Mouse (Mus musculus): ENCODE measurements around the gene Hmga1b. TPM values are rescaled to one million over a fixed set of nuclear protein-coding genes. Genes with fewer than 3 reads are reported as not detected.

Gene Hmga1b
- total and polyA plus RNA-seq, 2 experiments from 2014 or later = 0.76 to 1.2 TPM

GRCm38 (mm10) chr11:120740981-120741380, 21.6 kb upstream of the Hmga1b start:
- Histone ChIP-seq H3K9me3 (replicated peaks; ENCODE audit: control insufficient read depth, low read length) (no peaks in the 10 kb centered on the region), H3K9ac (replicated peaks; ENCODE audit: low read depth, low read length) (no peak overlapping the region), H3K4me1 (ENCODE audit: control insufficient read depth, insufficient read depth) (no peaks in the 10 kb centered on the region), H3K4me3 (ENCODE audit: low read depth, low read length) (no peak overlapping the region), H3K27me3 (ENCODE audit: control insufficient read depth, insufficient read depth, low read length) (0 out of 2 replicates have a peak, but pooled peaks cover 3% of the 10 kb centered on the region), H3K27ac (ENCODE audit: low read depth) (no peak overlapping the region), H3K4me2 (ENCODE audit: low read depth, low read length) (no peak overlapping the region), H3K36me3 (replicated peaks; ENCODE audit: control insufficient read depth, insufficient read depth, low read length) (no peaks in the 10 kb centered on the region)
- no peak for DNase-seq (ENCODE audit: low spot score)
- no peak for ATAC-seq (ENCODE audit: insufficient read depth, low read depth)
- TF ChIP-seq EP300 (IDR thresholded peaks at IDR 0.05; ENCODE audit: low read depth) (no peak), CTCF (IDR thresholded peaks at IDR 0.05; ENCODE audit: low read depth) (no peak)
- 85% methylated on average over 5 of the region's 5 CpGs for WGBS

GRCm38 (mm10) chr11:120744121-120744701, 18.4 kb upstream of the Hmga1b start:
- 0 out of 2 replicates have a peak, but pooled peaks cover 3% of the 10 kb centered on the region for H3K27me3 ChIP-seq (ENCODE audit: control insufficient read depth, insufficient read depth, low read length)
- no peak overlapping the region for H3K27ac ChIP-seq (ENCODE audit: low read depth)
- no peak overlapping the region for H3K9ac ChIP-seq (replicated peaks; ENCODE audit: low read depth, low read length)
- no peaks in the 10 kb centered on the region for H3K4me1 ChIP-seq (ENCODE audit: control insufficient read depth, insufficient read depth)
- DNase-seq (ENCODE audit: low spot score) (no peak), ATAC-seq (ENCODE audit: insufficient read depth, low read depth) (no peak)
- no peak overlapping the region for H3K4me2 ChIP-seq (ENCODE audit: low read depth, low read length)
- H3K4me3 ChIP-seq (ENCODE audit: low read depth, low read length) = no peak overlapping the region
- WGBS = 66% methylated on average over 7 of the region's 7 CpGs
- no peaks in the 10 kb centered on the region for H3K9me3 ChIP-seq (replicated peaks; ENCODE audit: control insufficient read depth, low read length)
- TF ChIP-seq EP300 (IDR thresholded peaks at IDR 0.05; ENCODE audit: low read depth) (no peak), CTCF (IDR thresholded peaks at IDR 0.05; ENCODE audit: low read depth) (no peak)
- no peaks in the 10 kb centered on the region for H3K36me3 ChIP-seq (replicated peaks; ENCODE audit: control insufficient read depth, insufficient read depth, low read length)

DNA sequence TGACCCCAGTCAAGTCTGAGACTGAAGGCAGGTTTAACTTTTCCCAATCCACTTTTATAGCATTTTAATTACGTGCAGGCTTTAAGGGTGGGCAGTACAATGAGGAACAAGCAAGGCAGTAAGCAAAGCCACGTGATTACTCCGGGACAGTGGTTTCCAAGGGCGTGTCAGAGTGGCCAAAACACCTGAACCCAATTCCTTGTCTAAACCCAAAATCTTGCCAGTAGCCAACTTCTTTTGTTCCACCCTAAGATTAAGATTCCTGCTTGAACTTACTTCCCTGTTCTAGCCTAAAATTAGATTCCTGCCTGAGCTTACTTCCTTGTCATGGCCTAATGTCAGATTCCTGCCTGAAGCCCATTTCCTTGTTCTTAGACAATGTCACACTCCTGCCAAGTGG, 14.6 kb upstream of the Hmga1b start:
- Histone ChIP-seq H3K9me3 (replicated peaks; ENCODE audit: control insufficient read depth, low read length) (no peaks in the 10 kb centered on the region), H3K27ac (ENCODE audit: low read depth) (no peak overlapping the region), H3K4me2 (ENCODE audit: low read depth, low read length) (no peak overlapping the region), H3K9ac (replicated peaks; ENCODE audit: low read depth, low read length) (no peak overlapping the region), H3K4me3 (ENCODE audit: low read depth, low read length) (no peak overlapping the region), H3K27me3 (ENCODE audit: control insufficient read depth, insufficient read depth, low read length) (0 out of 2 replicates have a peak, but pooled peaks cover 3% of the 10 kb centered on the region), H3K4me1 (ENCODE audit: control insufficient read depth, insufficient read depth) (no peaks in the 10 kb centered on the region), H3K36me3 (replicated peaks; ENCODE audit: control insufficient read depth, insufficient read depth, low read length) (no peaks in the 10 kb centered on the region)
- DNase-seq (ENCODE audit: low spot score) (no peak), ATAC-seq (ENCODE audit: insufficient read depth, low read depth) (no peak)
- WGBS = 81% methylated on average over 4 of the region's 4 CpGs
- TF ChIP-seq EP300 (IDR thresholded peaks at IDR 0.05; ENCODE audit: low read depth) (no peak), CTCF (IDR thresholded peaks at IDR 0.05; ENCODE audit: low read depth) (no peak)

DNA sequence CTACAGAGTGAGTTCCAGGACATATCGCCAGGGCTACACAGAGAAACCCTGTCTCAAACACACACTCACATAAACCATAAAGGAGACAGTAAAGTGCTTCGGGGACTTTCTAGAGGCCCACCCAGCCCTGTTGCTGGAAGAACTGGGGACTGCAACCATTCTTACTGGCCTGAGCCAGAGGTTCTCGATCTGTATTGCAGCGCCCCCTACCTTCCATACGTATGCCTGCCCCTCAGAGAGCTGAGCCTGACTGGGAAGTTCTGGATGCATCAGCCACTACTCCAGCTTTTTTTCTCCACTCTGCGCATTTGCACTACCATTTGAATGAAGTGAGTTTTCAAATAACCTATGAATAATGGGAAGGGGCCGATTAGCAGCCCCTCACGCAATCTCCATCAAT, 13.2 kb upstream of the Hmga1b start:
- DNase-seq (ENCODE audit: low spot score) (no peak), ATAC-seq (ENCODE audit: insufficient read depth, low read depth) (no peak)
- no peak overlapping the region for H3K27ac ChIP-seq (ENCODE audit: low read depth)
- H3K36me3 ChIP-seq (replicated peaks; ENCODE audit: control insufficient read depth, insufficient read depth, low read length) = no peaks in the 10 kb centered on the region
- TF ChIP-seq CTCF (IDR thresholded peaks at IDR 0.05; ENCODE audit: low read depth) = peak; percentile 44
- no peak for TF ChIP-seq EP300 (IDR thresholded peaks at IDR 0.05; ENCODE audit: low read depth)
- H3K4me2 ChIP-seq (ENCODE audit: low read depth, low read length) = no peak overlapping the region
- 0 out of 2 replicates have a peak, but pooled peaks cover 3% of the 10 kb centered on the region for H3K27me3 ChIP-seq (ENCODE audit: control insufficient read depth, insufficient read depth, low read length)
- no peak overlapping the region for H3K4me3 ChIP-seq (ENCODE audit: low read depth, low read length)
- WGBS = 51% methylated on average over 8 of the region's 8 CpGs
- no peaks in the 10 kb centered on the region for H3K4me1 ChIP-seq (ENCODE audit: control insufficient read depth, insufficient read depth)
- H3K9me3 ChIP-seq (replicated peaks; ENCODE audit: control insufficient read depth, low read length) = no peaks in the 10 kb centered on the region
- H3K9ac ChIP-seq (replicated peaks; ENCODE audit: low read depth, low read length) = no peak overlapping the region

GRCm38 (mm10) chr11:120751606-120752005, 11.0 kb upstream of the Hmga1b start:
- Histone ChIP-seq H3K9me3 (replicated peaks; ENCODE audit: control insufficient read depth, low read length) (no peaks in the 10 kb centered on the region), H3K27me3 (ENCODE audit: control insufficient read depth, insufficient read depth, low read length) (no peaks in the 10 kb centered on the region), H3K9ac (replicated peaks; ENCODE audit: low read depth, low read length) (no peak overlapping the region), H3K4me3 (ENCODE audit: low read depth, low read length) (no peak overlapping the region), H3K4me2 (ENCODE audit: low read depth, low read length) (no peak overlapping the region), H3K36me3 (replicated peaks; ENCODE audit: control insufficient read depth, insufficient read depth, low read length) (no peaks in the 10 kb centered on the region), H3K4me1 (ENCODE audit: control insufficient read depth, insufficient read depth) (no peaks in the 10 kb centered on the region), H3K27ac (ENCODE audit: low read depth) (no peak overlapping the region)
- TF ChIP-seq EP300 (IDR thresholded peaks at IDR 0.05; ENCODE audit: low read depth) (no peak), CTCF (IDR thresholded peaks at IDR 0.05; ENCODE audit: low read depth) (no peak)
- ATAC-seq (ENCODE audit: insufficient read depth, low read depth) (no peak), DNase-seq (ENCODE audit: low spot score) (no peak)
- 65% methylated on average over 4 of the region's 4 CpGs for WGBS

GRCm38 (mm10) chr11:120760236-120760635, 2.4 kb upstream of the Hmga1b start:
- Histone ChIP-seq H3K4me1 (ENCODE audit: control insufficient read depth, insufficient read depth) (peaks cover 6% of the 10 kb centered on the region), H3K36me3 (replicated peaks; ENCODE audit: control insufficient read depth, insufficient read depth, low read length) (no peaks in the 10 kb centered on the region), H3K9ac (replicated peaks; ENCODE audit: low read depth, low read length) (no peak overlapping the region), H3K27me3 (ENCODE audit: control insufficient read depth, insufficient read depth, low read length) (peaks cover 4% of the 10 kb centered on the region; the same call in 1 of the 2 replicates), H3K4me3 (ENCODE audit: low read depth, low read length) (no peak overlapping the region), H3K27ac (ENCODE audit: low read depth) (no peak overlapping the region), H3K4me2 (ENCODE audit: low read depth, low read length) (no peak overlapping the region), H3K9me3 (replicated peaks; ENCODE audit: control insufficient read depth, low read length) (peaks cover 13% of the 10 kb centered on the region; the same call in 1 of the 2 replicates)
- WGBS = 58% methylated on average over 9 of the region's 9 CpGs
- no peak for TF ChIP-seq EP300 (IDR thresholded peaks at IDR 0.05; ENCODE audit: low read depth)
- no peak for TF ChIP-seq CTCF (IDR thresholded peaks at IDR 0.05; ENCODE audit: low read depth)
- peak; percentile 25; the same call in 1 of the 2 replicates for ATAC-seq (ENCODE audit: insufficient read depth, low read depth)
- no peak for DNase-seq (ENCODE audit: low spot score)

All from heart, postnatal 0 days (tissue).